Mouse (Mus musculus) Muller cell, postnatal 12 days (primary cell): ENCODE measurements around the gene Insc.
A peak's percentile ranks its signal among the peaks of the same experiment; 100 is the strongest.

Experiments
- DNase-seq: peaks from one replicate; pipeline ENCODE4 v3.0.0-alpha.2; 2015; ENCODE audit errors: inconsistent ontology term

Insc gene

GRCm38 (mm10) chr7:114827360-114827759 lies 83.9 kb downstream of the Insc start:
- no peak for DNase-seq

GRCm38 (mm10) chr7:114832257-114832940 lies 88.9 kb downstream of the Insc start:
- DNase-seq, result no peak

GRCm38 (mm10) chr7:114834504-114834903 lies 91.0 kb downstream of the Insc start:
- no peak for DNase-seq

GRCm38 (mm10) chr7:114837268-114837667 lies 93.8 kb downstream of the Insc start:
- DNase-seq, result no peak

GRCm38 (mm10) chr7:114840029-114840745 lies 96.7 kb downstream of the Insc start:
- peak; percentile 43 for DNase-seq

- DNase-seq, result peak; percentile 71
Measured at GRCm38 (mm10) chr7:114842644-114843211, 99.2 kb downstream of the Insc start.

- no peak for DNase-seq
Measured at GRCm38 (mm10) chr7:114847179-114847578, 103.7 kb downstream of the Insc start.

GRCm38 (mm10) chr7:114852387-114852786 lies 108.9 kb downstream of the Insc start:
- no peak for DNase-seq

- no peak for DNase-seq
Measured at GRCm38 (mm10) chr7:114854169-114854568, 110.7 kb downstream of the Insc start.

- peak; percentile 39 for DNase-seq
Measured at GRCm38 (mm10) chr7:114860858-114861523, 117.5 kb downstream of the Insc start.

GRCm38 (mm10) chr7:114873315-114874012 lies 130.0 kb downstream of the Insc start:
- peak; percentile 79 for DNase-seq

GRCm38 (mm10) chr7:114874032-114874441 lies 130.5 kb downstream of the Insc start:
- DNase-seq, result peak; percentile 75

- no peak for DNase-seq
Measured at GRCm38 (mm10) chr7:114874579-114874978, 131.1 kb downstream of the Insc start.

- DNase-seq, result peak; percentile 36
Measured at GRCm38 (mm10) chr7:114883602-114884001, 140.1 kb downstream of the Insc start.

- DNase-seq, result peak; percentile 73
Measured at GRCm38 (mm10) chr7:114886933-114887332, 143.4 kb downstream of the Insc start.

- DNase-seq, result no peak
Measured at GRCm38 (mm10) chr7:114890215-114890614, 146.7 kb downstream of the Insc start.

- DNase-seq, result peak; percentile 75
Measured at GRCm38 (mm10) chr7:114892618-114893257, 149.2 kb downstream of the Insc start.

GRCm38 (mm10) chr7:114893889-114894288 lies 150.4 kb downstream of the Insc start:
- DNase-seq, result no peak

- DNase-seq, result no peak
Measured at GRCm38 (mm10) chr7:114896966-114897697, 153.6 kb downstream of the Insc start.
